Mouse (Mus musculus) NIH3T3 (cell line): ENCODE results near the gene Pdpk1.

Experiments
- DNase-seq: peaks from one replicate; pipeline ENCODE4 v3.0.0-alpha.2; 2012; ENCODE audit warnings: low read depth

The Pdpk1 gene

DNA sequence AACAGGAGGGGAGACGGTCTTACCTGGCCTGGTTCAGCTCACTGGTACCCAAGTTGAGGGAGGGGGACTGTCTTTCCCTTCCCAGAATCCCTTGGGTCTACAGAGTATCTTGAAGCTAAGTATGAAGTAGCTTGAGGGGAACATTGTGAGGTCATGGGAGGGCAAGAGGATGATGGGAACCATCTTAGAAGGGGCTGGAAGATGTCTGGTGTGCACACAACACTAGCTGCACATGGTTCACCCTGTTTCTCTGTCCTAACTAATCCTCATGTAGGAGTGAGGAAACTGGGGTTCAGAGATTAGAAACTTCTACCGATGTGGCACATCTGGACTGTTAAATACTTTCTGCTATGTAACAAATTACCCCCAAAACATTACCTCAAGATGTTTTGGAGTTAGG is at the start of gene Pdpk1:
Gene Pdpk1, minus strand, starts transcription at position 101 of the 400 bp plus-strand sequence.
- no peak for DNase-seq

DNA sequence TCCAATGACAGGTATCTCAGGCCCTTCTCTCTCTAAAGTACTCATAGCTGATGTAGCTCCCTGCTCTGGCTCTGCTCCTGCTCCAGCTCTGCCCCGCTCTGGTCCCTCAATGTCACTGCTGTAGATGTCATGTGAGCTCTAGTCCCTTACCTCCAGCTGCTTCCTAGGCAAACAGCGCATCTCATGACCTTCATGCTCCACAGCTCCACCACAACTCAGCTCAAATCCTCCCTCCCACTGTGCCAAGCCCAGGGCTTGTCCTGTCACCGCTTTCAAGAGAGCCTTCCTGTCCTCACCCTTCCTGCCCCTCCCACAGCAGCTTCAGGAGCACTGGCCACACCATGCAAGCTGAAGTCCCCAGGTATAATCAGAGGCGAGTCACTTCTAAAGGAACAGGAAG is 49.0 kb upstream of the Pdpk1 start:
- DNase-seq = no peak

DNA sequence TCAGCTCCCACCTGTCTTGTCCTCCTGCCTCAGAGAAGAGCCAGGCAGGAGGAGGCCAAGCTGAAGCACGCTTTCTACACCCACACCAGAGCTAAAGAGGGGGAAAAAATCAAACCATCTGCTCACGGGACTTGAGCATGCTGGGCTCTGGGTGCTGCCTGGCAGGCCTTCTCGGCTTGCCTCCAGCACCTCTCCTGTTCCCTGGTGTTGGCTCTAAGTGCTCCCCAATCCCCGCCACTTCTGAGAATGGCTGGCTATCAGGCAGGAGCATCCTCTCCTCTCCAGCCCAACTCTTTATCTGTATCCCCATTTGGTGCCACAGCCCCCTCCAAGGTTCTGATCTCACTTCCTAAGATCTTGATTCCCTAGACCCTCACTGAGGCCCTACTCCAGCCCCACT is 48.5 kb upstream of the Pdpk1 start:
- no peak for DNase-seq

DNA sequence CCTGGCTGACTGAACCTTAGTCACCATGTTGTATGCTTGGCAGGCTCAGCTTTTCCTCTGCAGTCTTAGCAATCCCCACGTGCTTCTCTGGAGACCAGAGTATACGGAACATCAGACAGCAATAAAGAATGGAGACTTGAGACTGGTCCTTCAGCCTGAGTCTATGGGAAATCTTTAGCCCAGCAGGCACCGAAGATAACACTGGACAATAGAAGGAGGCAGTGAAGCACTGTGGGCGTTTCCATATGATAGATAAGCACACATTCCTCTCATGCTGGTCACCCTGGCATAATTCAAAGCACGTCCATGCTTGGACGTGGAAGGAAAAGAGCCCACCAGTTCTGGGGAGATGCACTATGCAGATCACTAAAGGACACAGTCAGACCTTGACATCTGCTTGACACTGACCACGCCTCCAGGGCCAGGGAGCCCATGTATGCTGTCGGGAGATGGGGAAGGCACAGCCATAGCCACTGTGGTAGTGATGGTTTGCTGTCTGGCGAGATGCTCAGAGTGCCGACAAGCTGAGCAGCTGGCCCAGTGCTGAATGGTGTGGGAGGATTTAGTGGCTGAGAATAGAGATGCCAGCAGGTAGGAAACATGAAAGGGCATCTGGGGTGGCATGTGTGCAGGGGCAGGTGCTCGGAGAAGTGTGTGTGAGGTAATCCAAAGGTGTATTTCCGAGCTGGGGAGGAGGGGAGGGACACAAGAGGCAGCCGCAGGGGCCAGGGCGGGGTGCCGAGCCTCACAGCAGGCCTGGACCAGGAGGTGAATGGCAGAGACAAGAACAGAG is 46.5 kb upstream of the Pdpk1 start:
- peak; percentile 72 for DNase-seq

DNA sequence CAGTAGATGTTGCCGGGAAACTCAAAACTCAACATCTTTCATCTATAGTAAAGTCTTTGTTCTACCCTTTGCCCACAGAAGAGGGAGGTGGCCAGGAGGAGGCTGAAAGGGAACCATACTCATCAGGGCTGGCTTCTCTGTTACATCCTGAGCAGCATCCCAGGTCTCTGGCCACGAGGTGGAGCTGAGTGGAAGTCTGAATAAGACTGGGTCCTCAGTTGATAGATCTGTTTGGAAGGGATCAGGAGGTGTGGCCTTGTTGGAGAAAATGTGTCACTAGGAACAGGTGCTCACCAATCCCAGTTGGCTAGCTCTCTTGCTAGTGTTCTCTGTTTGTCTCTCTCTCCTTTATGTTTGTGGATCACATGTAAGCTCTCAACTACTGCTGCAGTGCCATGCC is 44.6 kb upstream of the Pdpk1 start:
- no peak for DNase-seq

DNA sequence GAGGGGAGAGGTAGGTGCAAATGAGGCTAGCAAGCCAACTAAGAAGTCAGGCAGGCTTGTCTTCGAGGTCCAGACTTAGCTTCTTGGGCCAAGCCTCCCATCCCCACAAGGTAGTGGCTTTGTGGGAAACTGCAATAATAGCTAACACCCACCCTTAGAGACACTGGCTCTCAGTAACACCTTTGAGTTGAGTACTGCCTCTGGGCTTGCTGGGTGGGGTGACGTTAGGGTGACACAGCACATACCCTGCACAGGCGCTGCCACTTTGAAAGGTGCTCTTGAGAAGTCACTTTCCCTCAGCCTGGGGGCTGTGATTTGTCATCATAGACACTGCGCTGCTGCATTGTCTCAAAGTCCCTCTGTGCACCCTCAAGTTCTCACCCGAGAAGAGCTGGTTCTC is 43.0 kb upstream of the Pdpk1 start:
- DNase-seq = no peak

DNA sequence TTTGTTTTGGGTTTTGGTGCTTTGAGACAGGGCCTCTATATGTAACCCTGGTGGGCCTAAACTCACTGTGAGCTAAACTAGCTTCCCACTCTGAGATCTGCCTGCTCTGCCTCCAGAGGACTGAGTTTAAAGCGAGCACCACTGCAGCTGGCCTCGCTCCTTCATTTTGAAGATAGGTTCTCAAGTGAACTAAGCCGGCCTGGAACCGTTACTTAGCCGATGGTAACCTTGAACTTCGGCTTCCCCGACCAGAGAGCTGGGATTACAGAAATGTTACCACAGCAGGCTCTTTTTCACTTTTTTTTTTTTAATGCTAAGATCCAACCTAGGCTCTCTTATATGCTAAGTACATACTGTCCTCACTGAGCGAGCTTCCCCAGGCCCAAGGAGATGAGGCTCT is 42.5 kb upstream of the Pdpk1 start:
- no peak for DNase-seq

DNA sequence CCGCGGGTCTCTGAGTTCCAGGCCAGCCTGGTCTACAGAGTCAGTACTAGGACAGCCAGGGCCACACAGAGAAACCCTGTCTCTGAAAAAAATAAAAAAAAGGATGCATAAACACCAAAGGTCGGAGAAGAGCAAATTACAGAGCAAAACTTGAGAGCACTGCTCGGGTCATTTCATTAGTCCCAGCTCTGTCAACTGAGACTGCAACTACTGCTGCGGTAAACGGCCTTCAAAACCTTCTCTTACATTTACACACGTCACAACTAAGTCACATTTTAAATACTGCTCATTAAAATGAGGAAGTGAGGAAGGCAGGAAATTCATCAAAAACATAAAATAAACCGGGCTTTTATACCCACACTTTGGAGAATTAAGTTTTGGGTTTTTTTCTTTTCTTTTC is 42.1 kb upstream of the Pdpk1 start:
- no peak for DNase-seq

DNA sequence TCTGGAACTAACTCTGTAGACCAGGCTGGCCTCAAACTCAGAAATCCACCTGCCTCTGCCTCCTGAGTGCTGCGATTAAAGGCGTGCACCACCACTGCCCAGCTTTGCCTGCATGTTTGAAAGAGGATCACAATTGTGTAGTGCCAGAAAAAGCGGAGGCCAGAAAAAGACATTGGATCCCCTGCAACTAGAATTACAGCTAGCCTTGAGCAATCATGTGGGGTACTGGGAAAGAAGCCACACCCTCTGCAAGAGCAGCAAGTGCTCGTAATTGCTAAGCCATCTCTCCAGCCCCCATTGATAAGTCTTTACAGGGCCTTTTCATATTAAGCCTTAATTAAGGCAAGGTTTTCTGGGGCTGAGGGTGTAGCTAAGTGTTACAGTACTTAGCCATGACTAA is 40.8 kb upstream of the Pdpk1 start:
- DNase-seq = no peak

DNA sequence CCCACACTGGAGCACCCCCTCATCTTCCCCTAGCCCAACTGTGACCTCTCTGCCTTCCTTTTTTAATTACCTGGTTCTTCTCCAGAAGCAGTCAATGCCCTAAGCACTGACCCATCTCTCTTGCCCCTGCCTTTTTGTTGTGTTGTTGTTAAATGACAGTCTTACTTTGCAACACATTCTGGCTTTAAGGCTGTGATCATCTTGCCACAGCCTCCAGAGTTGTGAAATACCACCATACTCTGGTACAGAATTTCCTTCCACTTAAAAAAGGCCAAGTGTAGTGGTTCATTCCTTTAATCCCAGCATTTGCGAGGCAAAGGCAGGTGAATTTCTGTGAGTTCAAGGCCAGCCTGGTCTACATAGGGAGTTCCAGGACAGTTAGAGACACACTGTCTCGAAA is 40.2 kb upstream of the Pdpk1 start:
- DNase-seq = no peak

DNA sequence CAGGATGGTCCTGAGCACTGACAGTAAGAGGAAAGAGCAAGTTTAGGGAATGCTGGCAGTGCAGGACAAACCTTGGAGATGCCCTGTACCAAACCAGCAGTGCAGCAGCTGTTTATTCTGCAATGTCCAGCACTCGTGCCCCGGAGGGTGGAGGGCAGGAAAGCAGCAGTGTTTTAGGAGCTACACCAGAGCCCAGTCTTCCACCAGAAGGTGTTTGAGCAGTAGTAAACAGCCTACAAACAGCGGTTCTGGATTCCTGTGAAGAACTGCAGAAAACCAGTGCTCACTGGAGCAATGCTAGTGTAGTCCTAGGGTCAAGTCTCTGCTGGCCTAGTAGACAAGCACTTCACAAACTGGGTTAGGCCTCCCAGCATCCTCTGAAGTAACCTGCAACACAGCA is 23.5 kb upstream of the Pdpk1 start:
- DNase-seq = no peak

DNA sequence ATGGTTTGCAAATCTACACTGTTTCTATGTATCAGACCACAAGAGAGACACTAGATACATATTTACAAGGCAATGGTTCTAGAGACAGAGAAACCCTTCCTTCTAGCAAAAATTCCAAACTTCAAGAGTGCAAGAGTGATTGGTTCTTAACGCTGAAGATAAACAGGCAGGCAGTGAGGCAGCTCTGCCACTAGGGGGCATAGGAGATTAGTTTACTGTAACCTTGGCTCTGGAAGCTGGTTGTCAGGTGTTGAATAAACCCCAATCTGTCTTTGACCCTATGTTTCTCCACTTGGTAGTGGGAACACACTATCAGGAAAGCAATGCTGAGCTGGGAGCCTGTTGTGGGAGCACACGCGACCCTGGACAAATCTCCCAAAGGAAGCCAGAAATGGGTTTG is 22.7 kb upstream of the Pdpk1 start:
- DNase-seq = peak; percentile 88

DNA sequence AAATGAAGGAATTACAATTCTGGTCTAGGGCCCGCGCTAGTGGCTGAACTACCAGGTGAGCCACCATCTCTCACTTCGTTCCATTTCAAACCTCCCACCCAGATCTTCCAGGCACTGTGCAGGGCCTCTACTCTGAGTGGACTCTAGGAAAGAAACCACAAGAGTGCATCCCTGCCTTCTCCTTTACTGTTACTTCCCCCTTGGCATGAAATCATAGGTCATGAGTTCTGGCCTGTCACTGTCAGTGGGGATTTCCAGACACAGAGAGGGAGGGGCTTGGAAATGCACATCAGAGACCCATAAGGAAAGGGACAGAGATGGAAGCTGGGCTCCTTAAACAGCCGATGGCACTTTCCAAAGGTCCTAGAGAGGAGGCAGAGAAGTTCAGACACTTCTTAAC is 21.0 kb upstream of the Pdpk1 start:
- DNase-seq = no peak

DNA sequence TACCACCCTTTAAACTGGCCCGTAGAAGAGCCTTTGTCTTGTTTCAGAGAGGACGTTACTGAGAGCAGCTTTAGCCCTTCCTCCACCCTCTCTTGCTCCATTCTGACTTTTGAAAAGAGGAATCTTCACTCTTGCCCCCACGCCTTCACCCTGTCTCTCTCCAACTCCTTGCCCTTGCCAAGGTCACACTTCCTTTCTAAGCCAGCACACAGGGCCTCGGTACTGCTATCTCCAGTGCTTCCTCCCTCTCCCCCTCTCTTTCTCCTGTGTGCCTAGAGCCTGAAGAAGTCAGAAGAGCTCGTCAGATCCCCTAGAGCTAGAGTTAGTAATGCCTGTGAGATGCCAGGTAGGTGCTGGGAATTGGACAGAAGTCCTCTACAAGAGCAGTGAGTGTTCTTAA is 20.0 kb upstream of the Pdpk1 start:
- no peak for DNase-seq

DNA sequence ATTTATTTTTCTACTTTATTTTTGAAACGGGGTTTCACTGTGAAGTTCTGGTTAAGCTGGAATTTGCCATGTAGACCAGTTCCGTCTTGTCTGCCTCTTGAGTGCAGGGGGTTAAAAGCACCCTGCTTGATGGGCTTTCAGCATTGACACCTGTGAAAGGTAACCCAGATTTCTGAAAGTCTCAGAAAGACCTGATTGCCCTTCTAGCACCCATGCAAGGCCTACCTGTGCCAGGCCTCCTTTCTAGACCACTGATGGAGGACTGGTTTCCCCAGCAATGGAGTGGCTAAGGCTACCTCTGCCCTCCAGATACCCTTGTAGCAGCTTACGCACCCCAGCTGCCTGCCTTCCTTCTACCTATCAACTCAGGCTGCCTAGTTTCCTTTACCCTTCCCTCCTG is 19.4 kb upstream of the Pdpk1 start:
- DNase-seq = no peak

DNA sequence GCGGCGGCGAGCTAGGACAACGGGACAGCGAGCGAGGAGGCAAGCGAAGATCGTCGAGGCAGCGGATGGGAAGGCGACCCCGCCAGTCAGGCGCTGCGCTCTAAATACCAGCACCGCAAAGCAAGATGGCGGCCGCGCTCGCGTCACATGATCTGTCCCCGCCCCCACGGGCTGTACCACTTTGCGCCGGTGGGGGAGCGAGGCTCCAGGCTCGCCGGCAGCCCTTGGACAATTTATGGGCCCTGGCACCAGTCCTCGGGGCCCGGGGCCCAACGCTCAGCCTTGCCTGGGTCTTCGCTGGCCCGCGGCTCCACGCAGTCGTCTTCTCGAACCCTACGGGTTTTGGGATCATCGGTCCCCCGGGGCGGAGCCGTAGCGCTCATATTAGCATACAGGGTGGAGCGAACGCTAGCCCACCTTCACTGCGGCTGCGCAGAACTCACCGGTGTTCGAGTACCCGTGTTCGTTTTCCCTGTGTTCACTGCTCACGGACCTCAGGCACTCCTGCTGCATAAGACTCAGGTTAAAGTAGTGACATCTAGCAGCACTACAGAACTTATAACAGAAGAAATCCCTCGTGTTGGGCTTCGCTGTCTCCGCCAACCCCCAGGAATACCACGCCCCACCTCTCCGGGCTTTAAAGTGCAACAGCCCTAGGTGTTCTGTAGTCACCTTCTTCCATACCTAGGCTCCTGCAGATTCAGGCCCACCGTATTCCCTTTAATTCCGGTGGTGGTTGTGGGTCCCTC is 18.8 kb upstream of the Pdpk1 start, which contains the start of gene Atp6v0c:
Gene Atp6v0c, minus strand, starts transcription at position 386 of the 749 bp plus-strand sequence.
- peak; percentile 97 for DNase-seq

DNA sequence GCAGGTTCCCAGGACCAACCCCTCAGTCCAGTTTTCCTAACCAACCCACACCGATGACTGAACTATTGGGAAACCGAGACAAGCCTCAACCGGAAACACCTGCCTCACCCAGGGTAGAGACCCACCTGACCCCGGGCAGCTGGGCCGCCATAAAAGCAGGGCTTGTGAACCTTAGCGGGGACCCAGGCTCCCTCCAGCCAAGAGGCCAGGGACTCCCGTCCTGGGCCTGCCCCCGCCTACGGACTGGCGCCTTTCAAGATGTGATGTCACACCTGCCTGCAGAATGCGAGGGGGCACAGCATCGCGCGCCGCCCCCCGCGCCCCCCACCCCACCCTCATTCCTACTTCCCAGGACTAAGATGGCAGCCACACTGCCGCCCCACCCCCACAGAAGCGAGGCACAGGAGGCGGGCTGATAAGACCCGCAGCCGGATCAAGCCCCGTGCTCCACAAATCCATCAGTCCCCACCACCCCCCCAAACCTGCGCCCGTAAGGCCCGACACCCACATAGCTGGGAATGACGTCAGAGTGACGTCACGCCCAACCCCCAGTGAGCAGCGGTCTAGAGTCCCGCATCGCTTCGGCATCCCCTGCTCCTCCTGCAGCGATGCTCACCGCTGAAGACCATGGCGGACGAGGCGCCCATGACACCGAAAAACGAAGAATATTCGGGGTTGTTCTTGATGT is 18.0 kb upstream of the Pdpk1 start:
- DNase-seq = peak; percentile 82

DNA sequence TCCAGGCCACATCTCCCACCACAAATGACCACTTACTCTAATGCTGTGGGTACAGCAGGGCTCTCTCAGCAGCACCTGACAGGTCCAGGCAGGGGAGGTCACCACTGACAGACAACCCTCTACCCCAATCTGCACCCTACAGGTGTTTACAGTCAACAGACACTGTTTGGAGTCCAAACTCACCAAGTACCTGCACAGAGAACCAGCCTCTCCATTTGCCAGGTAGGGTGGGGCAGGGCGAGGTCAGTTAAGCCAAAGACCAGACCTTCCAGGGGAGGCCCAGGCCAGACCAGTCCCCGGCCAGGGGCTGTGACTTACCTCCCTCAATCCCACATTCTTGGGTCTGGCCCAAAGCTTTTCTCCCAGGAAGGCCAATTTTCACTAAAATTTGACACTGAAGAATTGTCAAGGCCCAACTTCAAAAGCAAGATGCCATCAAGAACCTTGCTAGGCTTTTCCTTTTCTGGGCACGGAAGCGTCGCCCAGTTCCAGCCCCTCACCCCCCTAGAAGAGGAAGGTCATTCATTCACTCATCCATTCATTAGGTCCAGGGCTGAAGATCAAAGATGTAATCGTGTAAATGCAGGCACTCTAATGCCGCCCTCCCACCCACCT is 17.3 kb upstream of the Pdpk1 start:
- DNase-seq = no peak

DNA sequence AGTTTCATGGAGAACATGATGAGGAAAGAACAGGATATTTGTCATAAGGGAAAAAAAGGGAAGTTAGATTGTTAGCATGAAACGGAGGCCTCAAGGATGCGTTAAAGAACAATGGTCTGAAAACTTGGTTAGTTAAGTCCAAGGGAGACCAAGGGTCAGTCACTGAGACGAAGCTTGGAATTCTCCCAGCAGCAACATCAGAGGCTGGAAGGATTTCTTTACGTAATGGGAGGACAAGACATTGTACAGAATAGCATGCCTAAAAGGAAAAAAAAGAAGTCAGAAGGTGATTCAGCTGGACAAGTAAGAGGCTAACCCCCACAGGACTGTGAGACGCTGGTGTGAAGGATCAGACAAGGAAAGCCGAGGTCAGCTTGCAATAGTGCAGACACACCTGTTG is 16.4 kb upstream of the Pdpk1 start:
- DNase-seq = no peak

DNA sequence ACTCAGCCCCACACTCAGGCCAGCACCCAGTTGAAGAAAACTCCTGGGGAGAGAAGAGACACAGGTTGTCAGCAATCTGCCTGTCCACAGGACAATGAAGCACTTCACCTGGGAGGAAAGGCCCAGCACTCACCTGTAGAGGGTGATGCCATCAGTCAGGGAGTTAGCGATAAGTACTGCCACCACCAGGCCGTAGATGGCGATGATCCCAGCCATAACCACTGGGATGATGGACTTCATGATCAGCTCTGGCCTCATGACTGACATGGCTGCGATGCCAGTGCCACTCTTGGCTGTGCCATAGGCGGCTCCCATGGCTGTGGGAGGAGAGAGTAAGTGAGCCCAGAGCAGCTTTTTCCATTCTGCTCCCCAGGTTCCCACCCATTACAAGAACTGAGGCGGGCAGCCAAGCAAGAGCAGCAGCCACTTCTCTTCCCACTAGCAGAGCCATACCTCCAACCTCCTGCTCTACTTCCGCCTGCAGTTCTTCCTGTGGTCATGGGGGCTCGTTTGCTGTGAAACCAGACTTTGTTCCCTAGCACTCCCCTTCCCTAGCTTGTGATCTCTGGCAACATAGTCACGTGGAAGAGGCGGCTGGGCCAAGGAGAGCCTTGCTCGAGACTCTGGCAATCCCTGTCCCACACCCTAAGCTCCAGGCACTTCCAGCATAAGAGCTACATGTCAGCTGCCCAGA is 14.0 kb upstream of the Pdpk1 start:
- no peak for DNase-seq

DNA sequence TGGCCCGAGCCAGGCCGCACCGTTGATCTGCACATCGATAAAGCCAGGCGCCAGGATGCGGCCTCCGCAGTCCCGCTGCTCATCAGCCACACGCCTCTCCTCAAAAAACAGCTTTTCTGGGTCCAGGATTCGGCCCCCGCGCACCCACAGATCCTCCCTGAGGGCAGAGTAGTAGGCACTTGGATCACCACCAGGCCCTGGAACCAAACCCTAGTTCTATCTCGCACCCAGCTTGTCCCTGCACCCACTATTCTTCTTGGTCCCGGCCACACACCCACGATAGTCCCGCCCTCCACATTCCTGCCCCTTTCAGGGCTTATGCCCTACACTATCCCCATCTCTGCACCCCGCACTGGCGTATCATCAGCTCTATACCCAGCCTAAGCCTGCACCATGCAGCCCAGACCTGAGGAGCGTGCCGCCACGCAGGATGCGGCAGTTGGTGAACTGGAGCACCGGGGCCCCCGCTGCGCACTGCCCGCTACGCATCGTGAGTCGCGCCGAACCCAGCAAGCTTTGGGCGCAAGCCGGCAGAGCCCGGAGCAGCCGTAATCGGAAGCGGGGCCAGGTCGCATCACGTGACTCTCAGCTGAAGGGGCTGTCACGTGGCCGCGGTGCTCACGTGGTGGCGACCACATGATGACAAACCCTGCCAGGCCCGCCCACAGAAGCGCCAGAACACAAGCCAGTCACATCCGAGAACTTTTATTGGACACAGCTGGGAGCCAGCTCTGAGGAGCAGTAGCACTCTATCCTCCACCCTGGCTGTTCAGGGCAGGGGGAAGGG is 12.6 kb upstream of the Pdpk1 start, which contains the start of gene Amdhd2:
Gene Amdhd2, minus strand, starts transcription at position 591 of the 787 bp plus-strand sequence.
- DNase-seq = peak; percentile 100
